Mouse (Mus musculus): ENCODE data around the gene Gdnf.
A peak's percentile ranks its signal among the peaks of the same experiment; 100 is the strongest.

The Gdnf gene

GRCm38 (mm10) chr15:7863328-7863727, 52.7 kb downstream of the Gdnf start:
- DNase-seq, result peak; percentile 10

- DNase-seq, result no peak
Observed at GRCm38 (mm10) chr15:7865305-7865704, 54.7 kb downstream of the Gdnf start.

- DNase-seq, result no peak
Observed at GRCm38 (mm10) chr15:7872473-7872872, 61.8 kb downstream of the Gdnf start.

- DNase-seq, result no peak
Observed at GRCm38 (mm10) chr15:7875879-7876278, 65.2 kb downstream of the Gdnf start.

GRCm38 (mm10) chr15:7877560-7878467, 67.2 kb downstream of the Gdnf start:
- DNase-seq, result no peak

GRCm38 (mm10) chr15:7878861-7879260, 68.2 kb downstream of the Gdnf start:
- DNase-seq, result no peak

GRCm38 (mm10) chr15:7879956-7880355, 69.3 kb downstream of the Gdnf start:
- no peak for DNase-seq

- DNase-seq, result no peak
Observed at GRCm38 (mm10) chr15:7884181-7884580, 73.5 kb downstream of the Gdnf start.

GRCm38 (mm10) chr15:7885106-7885505, 74.5 kb downstream of the Gdnf start:
- DNase-seq, result no peak

GRCm38 (mm10) chr15:7886591-7886990, 75.9 kb downstream of the Gdnf start:
- DNase-seq, result no peak

Measured in right cerebral cortex, postnatal 25 days (tissue).